ENCODE assay signal across 10 mouse cellular contexts in genomic region chr8:84585311-84585710, GRCm38 (mm10).
A peak's percentile ranks its signal among the peaks of the same experiment; 100 is the strongest.
DNase-seq lines count a peak whose midpoint lies in the region; TF ChIP-seq lines count a peak whose summit lies in the region.
"Had no signal": no experiment of that assay in that cellular context is flagged by ENCODE, and none has a peak within 500 bp of the region (broad histone marks: within the 10 kb centered on the region; RNA-seq: fewer than 3 reads in every experiment).

No protein-coding gene starts in this region.

- no peak for TF ChIP-seq CTCF in testis, adult 2 months (IDR thresholded peaks at IDR 0.05; ENCODE audit: control insufficient read depth, insufficient read depth, insufficient replicate concordance, low read depth, low read length)
- TF ChIP-seq CTCF in small intestine, adult 2 months (IDR thresholded peaks at IDR 0.05; ENCODE audit: extremely low read depth, insufficient read length, insufficient replicate concordance, low read depth, low read length): peak; percentile 15; the same call in 1 of the 2 replicates
- no peak; the same call in 1 of the 2 replicates for TF ChIP-seq CTCF in gastrocnemius, adult 2 months (IDR thresholded peaks at IDR 0.05)

- peak; percentile 23 to 27 for DNase-seq in kidney, postnatal 4 days
- no peak for DNase-seq in kidney, adult 9 months
- no peak for DNase-seq in testis, postnatal 14 days (ENCODE audit: low spot score)
- peak; percentile 54 for DNase-seq in NIH3T3 (ENCODE audit: low read depth)
- DNase-seq in gastrocnemius, adult 2 months: no peak
- DNase-seq: kidney, postnatal 14 days had no signal

- H3K36me3 ChIP-seq in testis, adult 2 months (ENCODE audit: control insufficient read depth, insufficient read depth, low read length): no peaks in the 10 kb centered on the region
- no peaks in the 10 kb centered on the region for H3K36me3 ChIP-seq in small intestine, adult 2 months (ENCODE audit: control insufficient read depth, insufficient read depth, low read length)
- H3K36me3 ChIP-seq: forebrain, embryonic 12.5 days had no signal

- intact Hi-C loops in gastrocnemius, adult 2 months (cut with DNase I): no loop called here

- WGBS in small intestine, adult 2 months: 58% methylated on average over 1 of the region's 1 CpGs

- peak overlapping the region; percentile 46; the same call in 1 of the 2 replicates for H3K27ac ChIP-seq in testis, adult 2 months (ENCODE audit: control insufficient read depth, insufficient read depth, low read depth, low read length)
- no peak overlapping the region for H3K27ac ChIP-seq in small intestine, adult 2 months (ENCODE audit: insufficient read depth, low read depth, low read length)
- H3K27ac ChIP-seq in gastrocnemius, adult 2 months: no peak overlapping the region
- H3K27ac ChIP-seq: forebrain, embryonic 12.5 days; hindbrain, embryonic 14.5 days had no signal

- H3K27me3 ChIP-seq in testis, adult 2 months (ENCODE audit: control insufficient read depth, insufficient read depth, low read length): no peaks in the 10 kb centered on the region
- no peaks in the 10 kb centered on the region for H3K27me3 ChIP-seq in small intestine, adult 2 months (ENCODE audit: control insufficient read depth, insufficient read depth, low read length)
- H3K27me3 ChIP-seq: forebrain, embryonic 12.5 days had no signal

- H3K4me1 ChIP-seq in testis, adult 2 months (ENCODE audit: control insufficient read depth, insufficient read depth, low read length): no peaks in the 10 kb centered on the region
- H3K4me1 ChIP-seq in small intestine, adult 2 months (ENCODE audit: control insufficient read depth, insufficient read depth, insufficient read length, low read length): no peaks in the 10 kb centered on the region
- H3K4me1 ChIP-seq: forebrain, embryonic 12.5 days had no signal

- peak overlapping the region; percentile 86 for H3K4me3 ChIP-seq in testis, adult 2 months (ENCODE audit: control insufficient read depth, low read depth, low read length)
- H3K4me3 ChIP-seq in small intestine, adult 2 months (ENCODE audit: low read depth, low read length): no peak overlapping the region
- H3K4me3 ChIP-seq in gastrocnemius, adult 2 months: no peak overlapping the region
- H3K4me3 ChIP-seq: forebrain, embryonic 12.5 days had no signal

- no peak for TF ChIP-seq POLR2A in testis, adult 2 months (IDR thresholded peaks at IDR 0.05; ENCODE audit: control insufficient read depth, low read depth, low read length)
- TF ChIP-seq POLR2A in small intestine, adult 2 months (IDR thresholded peaks at IDR 0.05; ENCODE audit: low read depth, low read length): no peak

Comparison
In these comparisons a context has a peak if more than half of its experiments do, and no peak if none do; other contexts are left out.
1. DNase-seq: peak in kidney, postnatal 4 days (2 of 2) and NIH3T3 (single experiment); none in kidney, adult 9 months (single experiment), testis, postnatal 14 days (single experiment) and gastrocnemius, adult 2 months (single experiment).